Mouse (Mus musculus): ENCODE measurements at regions not wholly inside any gene's neighbourhood (a gene's known extent, or its start where the extent isn't known, plus 50 kb on each side); places are given as distances from the start of the nearest gene placed in this dataset.

DNA sequence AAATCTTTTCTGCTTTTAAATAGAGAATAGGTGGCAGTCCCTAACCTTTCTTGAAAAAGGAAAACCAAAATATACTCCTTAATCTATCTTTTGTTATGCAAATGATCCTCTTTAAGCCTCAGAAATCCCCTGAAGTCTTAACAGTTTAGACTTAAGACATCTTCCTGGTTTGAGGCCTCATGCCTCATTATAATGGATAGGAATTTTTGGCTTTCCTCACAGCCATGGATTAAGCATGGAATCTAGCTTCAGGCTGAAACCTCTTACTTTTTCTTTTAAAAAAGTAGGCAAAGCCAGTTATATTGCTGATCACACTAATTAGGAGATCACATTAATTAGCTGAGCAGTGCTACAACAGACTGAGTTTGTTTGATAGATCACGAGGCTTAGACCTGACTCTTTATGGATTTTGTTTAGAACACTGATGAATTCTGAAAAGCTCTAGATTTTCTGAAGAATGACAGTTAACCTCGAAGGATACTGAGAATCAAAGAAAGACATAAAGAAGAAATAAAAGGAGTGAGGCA is 171.4 kb upstream of the Gm5152 start:
- TF ChIP-seq CTCF (IDR thresholded peaks at IDR 0.05; ENCODE audit: borderline replicate concordance, insufficient read depth, low read length) (no peak), POLR2A (IDR thresholded peaks at IDR 0.05; ENCODE audit: low read depth, low read length) (no peak)

Measured in embryonic fibroblast, embryonic 13.5 days (primary cell).